Mouse (Mus musculus) liver, adult 2 months (tissue): ENCODE data around the gene Kif6.

Source experiments
- CTCF ChIP-seq: fragments of 200-500 bp; IDR thresholded peaks from 2 replicates; pipeline ENCODE4 v1.5.1; 2011; ENCODE audit warnings: low read depth, low read length, control low read depth
- POLR2A ChIP-seq: fragments of 200-500 bp; IDR thresholded peaks from 2 replicates; pipeline ENCODE4 v1.6.1; 2011; ENCODE audit warnings: low read length, control low read depth; ENCODE audit not compliant: insufficient read depth; ENCODE audit errors: extremely low read depth

GRCm38 (mm10) chr17:49872305-49872704 lies 257.4 kb downstream of the Kif6 start:
- no peak for TF ChIP-seq CTCF
- no peak for TF ChIP-seq POLR2A
